Mouse (Mus musculus) megakaryocyte-erythroid progenitor cell, adult 5 weeks (primary cell): ENCODE results near the gene Pacsin1. TPM values are rescaled to one million over a fixed set of nuclear protein-coding genes. Genes with fewer than 3 reads are reported as not detected.

Source experiments
- polyA plus RNA-seq: library from polyadenylated mRNA; stranded (reverse); fragments of >175 nt; gene quantifications from 2 replicates; pipeline ENCODE4 v1.2.3, GENCODE M21; 2012

Pacsin1 gene
- polyA plus RNA-seq, result 0.49 and 0.80 TPM in 2 replicates

GRCm38 (mm10) chr17:27655089-27656010 is at the start of gene Pacsin1:
Pacsin1 (plus strand) TSS chr17:27655509.

GRCm38 (mm10) chr17:27623360-27624326 is 31.7 kb upstream of the Pacsin1 start, which contains the start of gene Nudt3:
Nudt3 (minus strand) TSS chr17:27623495.

GRCm38 (mm10) chr17:27634871-27635574 is 20.3 kb upstream of the Pacsin1 start, which contains the start of gene RPS10-NUDT3:
RPS10-NUDT3 (minus strand) TSS chr17:27635222.

GRCm38 (mm10) chr17:27636132-27637020 is 18.9 kb upstream of the Pacsin1 start, which contains the start of gene Rps10:
Rps10 (minus strand) TSS chr17:27636669.

GRCm38 (mm10) chr17:27728770-27729169 is 73.5 kb downstream of the Pacsin1 start, which contains the start of gene Spdef:
Spdef (minus strand) TSS chr17:27728955.

Other genes starting within 250 kb of the Pacsin1 start
- gene Grm4, start 134.1 kb upstream of the Pacsin1 start, polyA plus RNA-seq, result 0.02 and 0.07 TPM in 2 replicates
- 2,032 and 2,480 TPM in 2 replicates for gene Hmga1, start 99.0 kb upstream of the Pacsin1 start, polyA plus RNA-seq
- gene AI413582, start 89.8 kb upstream of the Pacsin1 start, polyA plus RNA-seq, result 78.5 and 107 TPM in 2 replicates
- gene Nudt3, start 32.0 kb upstream of the Pacsin1 start, polyA plus RNA-seq, result 188 and 237 TPM in 2 replicates
- gene RPS10-NUDT3, start 20.3 kb upstream of the Pacsin1 start, polyA plus RNA-seq, result not detected in 2 replicates
- 3,162 and 3,167 TPM in 2 replicates for gene Rps10, start 18.8 kb upstream of the Pacsin1 start, polyA plus RNA-seq
- gene Spdef, start 73.4 kb downstream of the Pacsin1 start, polyA plus RNA-seq, result 0.39 TPM in 1 of 2 replicates, not detected in the other
- gene D17Wsu92e, start 165.1 kb downstream of the Pacsin1 start, polyA plus RNA-seq, result 56.1 and 64.2 TPM in 2 replicates
- 395 and 434 TPM in 2 replicates for gene Snrpc, start 182.6 kb downstream of the Pacsin1 start, polyA plus RNA-seq
- gene Uhrf1bp1, start 200.9 kb downstream of the Pacsin1 start, polyA plus RNA-seq, result 11.3 and 12.2 TPM in 2 replicates